Mouse (Mus musculus): ENCODE data around the gene F11r.

The F11r gene

GRCm38 (mm10) chr1:171438014-171438670, 807 bp downstream of the F11r start:
- DNase-seq (ENCODE audit: low read depth, low spot score), result no peak

- DNase-seq (ENCODE audit: low read depth, low spot score), result no peak
Observed at GRCm38 (mm10) chr1:171439072-171439471, 1.7 kb downstream of the F11r start.

GRCm38 (mm10) chr1:171440025-171440725, 2.8 kb downstream of the F11r start:
- DNase-seq (ENCODE audit: low read depth, low spot score), result no peak

GRCm38 (mm10) chr1:171441466-171442412, 4.4 kb downstream of the F11r start:
- no peak for DNase-seq (ENCODE audit: low read depth, low spot score)

GRCm38 (mm10) chr1:171442413-171442760, 5.1 kb downstream of the F11r start:
- DNase-seq (ENCODE audit: low read depth, low spot score), result no peak

GRCm38 (mm10) chr1:171445050-171445449, 7.7 kb downstream of the F11r start:
- no peak for DNase-seq (ENCODE audit: low read depth, low spot score)

GRCm38 (mm10) chr1:171446854-171447253, 9.5 kb downstream of the F11r start:
- DNase-seq (ENCODE audit: low read depth, low spot score), result no peak

- no peak for DNase-seq (ENCODE audit: low read depth, low spot score)
Observed at GRCm38 (mm10) chr1:171447692-171448091, 10.4 kb downstream of the F11r start.

GRCm38 (mm10) chr1:171450062-171450461, 12.7 kb downstream of the F11r start:
- no peak for DNase-seq (ENCODE audit: low read depth, low spot score)

GRCm38 (mm10) chr1:171451001-171451400, 13.7 kb downstream of the F11r start:
- no peak for DNase-seq (ENCODE audit: low read depth, low spot score)

- DNase-seq (ENCODE audit: low read depth, low spot score), result no peak
Observed at GRCm38 (mm10) chr1:171452522-171452921, 15.2 kb downstream of the F11r start.

GRCm38 (mm10) chr1:171452923-171453322, 15.6 kb downstream of the F11r start:
- no peak for DNase-seq (ENCODE audit: low read depth, low spot score)

GRCm38 (mm10) chr1:171454926-171455325, 17.6 kb downstream of the F11r start:
- DNase-seq (ENCODE audit: low read depth, low spot score), result no peak

- DNase-seq (ENCODE audit: low read depth, low spot score), result no peak
Observed at GRCm38 (mm10) chr1:171457568-171457967, 20.2 kb downstream of the F11r start.

- no peak for DNase-seq (ENCODE audit: low read depth, low spot score)
Observed at GRCm38 (mm10) chr1:171459791-171460190, 22.5 kb downstream of the F11r start.

GRCm38 (mm10) chr1:171460551-171461503, 23.5 kb downstream of the F11r start:
- DNase-seq (ENCODE audit: low read depth, low spot score), result no peak

- no peak for DNase-seq (ENCODE audit: low read depth, low spot score)
Observed at GRCm38 (mm10) chr1:171463133-171463532, 25.8 kb downstream of the F11r start.

GRCm38 (mm10) chr1:171465749-171466412, 28.5 kb downstream of the F11r start:
- DNase-seq (ENCODE audit: low read depth, low spot score), result no peak

GRCm38 (mm10) chr1:171466565-171466964, 29.2 kb downstream of the F11r start:
- DNase-seq (ENCODE audit: low read depth, low spot score), result no peak

GRCm38 (mm10) chr1:171469678-171470077, 32.3 kb downstream of the F11r start:
- no peak for DNase-seq (ENCODE audit: low read depth, low spot score)

Measured in c-Kit-negative CD71-positive TER-119-positive erythroid progenitor cells, embryonic 14.5 days (primary cell).